Mouse (Mus musculus): ENCODE results near the gene Rest. TPM values are rescaled to one million over a fixed set of nuclear protein-coding genes. Genes with fewer than 3 reads are reported as not detected.

The Rest gene
- total RNA-seq, 2 experiments from 2014 or later = 4.4 to 5.4 TPM

DNA sequence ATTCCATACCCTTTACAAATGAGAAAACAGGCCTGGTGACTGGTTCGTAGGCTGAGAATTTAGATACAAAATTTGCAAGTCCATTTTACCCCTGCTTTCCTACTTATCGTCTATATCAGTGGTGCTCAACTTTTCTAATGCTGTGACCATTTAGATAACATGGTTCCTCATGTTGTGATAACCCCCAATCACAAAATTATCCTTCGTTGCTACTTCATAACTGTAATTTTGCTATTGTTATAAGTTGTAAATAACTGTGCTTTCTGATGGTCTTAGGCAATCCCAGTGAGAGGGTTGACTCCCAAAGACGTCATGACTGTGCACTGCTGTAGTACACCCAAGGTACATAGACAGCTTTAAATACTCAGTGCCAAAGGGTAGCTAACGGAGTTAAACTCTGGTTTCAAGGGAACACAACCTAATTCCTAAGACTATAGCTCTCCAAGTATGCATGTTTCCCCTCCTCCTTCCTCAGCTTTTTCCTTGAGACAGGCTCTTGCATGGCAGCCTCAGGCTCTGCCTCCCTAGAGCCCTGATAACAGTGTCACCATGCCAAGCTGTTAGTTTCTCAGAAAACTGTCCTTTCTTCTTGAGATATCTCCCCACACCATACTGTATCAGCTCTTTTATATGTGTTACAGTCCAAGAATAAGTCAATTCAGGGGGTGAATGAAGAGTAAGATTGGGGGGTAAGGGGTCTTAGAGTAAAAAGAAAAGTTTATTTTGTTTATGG, 42.7 kb downstream of the Rest start:
- DNase-seq (ENCODE audit: extremely low spot score in 1 of 2, low spot score in 1 of 2) = no peak

DNA sequence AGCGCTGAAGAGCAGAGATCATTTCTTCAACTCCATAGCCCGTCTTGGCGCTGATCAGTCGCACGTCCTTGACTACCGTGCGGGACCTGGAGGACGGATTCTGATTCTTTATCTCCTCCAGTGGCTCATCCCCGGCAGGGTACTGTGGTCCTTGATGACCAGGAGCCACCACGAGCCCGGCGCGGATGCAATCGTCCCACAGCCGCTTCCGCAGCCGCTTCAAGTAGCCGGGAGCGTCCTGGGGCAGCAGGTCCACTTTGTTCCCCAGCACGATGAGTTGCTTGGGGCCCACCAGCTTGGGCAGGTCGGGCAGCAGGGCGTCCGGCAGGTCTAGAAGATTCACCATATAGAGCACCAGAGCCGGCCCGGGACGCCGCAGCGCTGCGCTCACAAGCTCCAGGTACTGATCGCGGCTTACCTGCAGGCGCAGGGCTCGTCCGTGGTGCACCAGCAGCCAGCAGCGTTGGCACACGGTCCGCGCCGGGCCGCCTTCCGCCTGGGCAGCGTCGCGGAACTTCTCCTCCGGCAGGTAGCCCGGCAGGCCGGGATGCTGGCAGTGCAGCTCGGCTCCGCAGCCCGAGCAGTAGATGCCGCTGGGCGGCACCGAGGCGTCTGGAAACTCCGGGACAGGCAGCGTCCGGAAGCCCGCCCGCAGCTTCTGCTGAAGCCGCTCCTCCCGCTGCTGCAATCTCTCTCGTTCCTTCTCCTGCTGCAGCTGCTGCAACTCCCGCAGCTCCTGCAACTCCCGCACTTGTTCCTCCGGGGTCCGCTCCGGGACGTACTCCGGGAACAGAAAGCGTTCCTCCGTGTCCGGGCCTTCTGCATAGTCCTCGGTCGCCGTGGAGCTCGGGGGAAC, 44.0 kb downstream of the Rest start:
- DNase-seq (ENCODE audit: extremely low spot score in 1 of 2, low spot score in 1 of 2) = peak; percentile 13 to 22

- peak; percentile 99 for DNase-seq (ENCODE audit: extremely low spot score in 1 of 2, low spot score in 1 of 2)
These were observed 44.9 kb downstream of the Rest start, which contains the start of the genes Noa1 and Polr2b for GRCm38 (mm10) chr5:77309924-77310772. Noa1 (minus strand) TSS chr5:77310084. Polr2b (plus strand) TSS chr5:77310147.

- no peak for DNase-seq (ENCODE audit: extremely low spot score in 1 of 2, low spot score in 1 of 2)
These were observed 48.9 kb downstream of the Rest start for GRCm38 (mm10) chr5:77314206-77314605.

DNA sequence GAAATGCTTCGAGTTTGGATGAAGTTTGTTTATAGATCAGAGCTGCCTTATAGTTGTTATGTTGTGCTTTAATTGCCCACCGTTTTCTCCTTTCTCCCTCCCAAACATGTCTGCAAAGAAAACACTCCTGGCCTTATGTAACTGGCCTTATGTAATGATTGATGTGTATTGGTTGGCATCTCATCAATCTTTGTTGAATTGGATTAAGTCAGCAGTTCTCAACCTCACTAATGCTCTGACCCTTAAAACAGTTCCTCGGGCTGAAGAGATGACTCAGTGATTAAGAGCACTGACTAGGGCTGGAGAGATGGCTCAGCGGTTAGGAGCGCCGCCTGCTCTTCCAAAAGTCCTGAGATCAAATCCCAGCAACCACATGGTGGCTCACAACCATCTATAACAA, 49.7 kb downstream of the Rest start:
- DNase-seq (ENCODE audit: extremely low spot score in 1 of 2, low spot score in 1 of 2) = no peak

DNA sequence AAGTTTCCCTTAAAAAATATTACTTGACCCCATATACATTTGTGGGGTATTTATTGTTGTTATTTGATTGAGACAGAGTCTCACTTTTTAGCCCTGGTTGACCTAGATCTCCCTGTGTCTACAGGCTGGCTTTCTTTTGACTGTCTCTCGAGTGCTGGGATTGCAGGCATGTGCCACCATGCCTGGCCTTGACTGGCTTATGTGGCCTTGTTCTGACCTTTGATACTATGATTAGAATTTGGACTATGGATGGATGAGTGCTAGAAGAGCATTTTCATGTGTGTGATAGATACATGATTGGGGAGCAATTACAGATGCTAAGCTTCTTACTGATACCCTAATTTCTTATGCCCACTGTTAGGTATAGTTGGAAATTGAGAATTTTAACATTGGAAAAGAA, 59.6 kb downstream of the Rest start:
- DNase-seq (ENCODE audit: extremely low spot score in 1 of 2, low spot score in 1 of 2) = no peak

DNA sequence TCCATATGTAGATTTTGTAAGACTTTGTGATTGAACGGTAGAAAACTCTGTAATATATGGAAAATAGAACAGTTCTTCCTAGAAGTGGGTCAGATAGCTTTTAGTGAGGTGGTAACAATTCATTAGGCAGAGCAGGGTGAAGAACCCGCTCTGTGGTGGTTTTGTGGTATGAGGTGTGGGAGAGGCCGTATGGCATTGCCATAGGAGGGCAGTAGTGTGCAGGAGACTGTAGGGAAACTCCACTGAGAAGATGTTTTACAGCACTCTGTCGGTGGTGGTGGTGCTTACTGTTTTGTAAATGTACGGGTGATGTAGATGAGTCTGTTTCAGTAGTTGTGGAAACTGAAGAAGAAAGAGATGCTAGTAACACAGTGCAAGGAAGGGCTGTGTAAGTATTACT, 64.9 kb downstream of the Rest start:
- DNase-seq (ENCODE audit: extremely low spot score in 1 of 2, low spot score in 1 of 2) = no peak

Small RNAs within 50 kb of the gene (microRNA-seq; reads per million reads assigned to microRNA genes)
- gene Mir5098 = 0 to 0.55 reads per million in 2 experiments

Other genes with a start within 250 kb of the Rest start
- 1 to 10 TPM in 1 of 2 experiments, under 1 TPM in 1; 0.59 to 1.6 TPM for gene Thegl, start 249.5 kb upstream of the Rest start, total RNA-seq (2021)
- 10 to 100 TPM; 86.3 to 89.3 TPM for gene Hopx, start 150.4 kb upstream of the Rest start, total RNA-seq (2021)
- not detected for gene Spink2, start 54.0 kb upstream of the Rest start, total RNA-seq (2021)
- gene Noa1, start 44.6 kb downstream of the Rest start, total RNA-seq (2021) = 10 to 100 TPM; 25.7 to 26.4 TPM
- 10 to 100 TPM; 48.2 to 48.8 TPM for gene Polr2b, start 44.7 kb downstream of the Rest start, total RNA-seq (2021)
- 10 to 100 TPM; 31.2 to 33.6 TPM for gene Igfbp7, start 142.6 kb downstream of the Rest start, total RNA-seq (2021)

Data from layer of hippocampus, postnatal 25 days (tissue).